Mouse (Mus musculus) heart, embryonic 12.5 days (tissue): ENCODE data around the gene Klc3. TPM values are rescaled to one million over a fixed set of nuclear protein-coding genes. Genes with fewer than 3 reads are reported as not detected.

ENCODE experiments used
- microRNA counts: library from miRNA; unstranded; fragments of <30 nt; microRNA quantifications from one replicate; lab custom pipeline; 2017
- microRNA-seq: library from miRNA; unstranded; fragments of <30 nt; microRNA quantifications from one replicate; pipeline ENCODE4, GENCODE M21; 2017
- polyA plus RNA-seq: library from polyadenylated mRNA; unstranded; fragments of >200 nt; fragmentation: Nextera tagmentation; extraction: Ambion mirVana; gene quantifications from 2 replicates; pipeline ENCODE4 v1.2.1, GENCODE M21; 2016

Klc3 gene
- polyA plus RNA-seq, 1 experiment from 2014 or later = 4.6 TPM

MicroRNAs within 50 kb of the gene (microRNA counts, 519-probe panel; counts per million panel counts)
- not detected for microRNA mmu-miR-343 (lab: Ali Mortazavi, UCI)

Small RNA genes within 50 kb of the gene (microRNA-seq; reads per million reads assigned to microRNA genes)
- gene Mir343 = not detected

Other genes with a start within 250 kb of the Klc3 start
- gene Gipr, start 238.0 kb downstream of the Klc3 start, polyA plus RNA-seq = 8.0 and 9.7 TPM in 2 replicates
- 17.7 and 18.2 TPM in 2 replicates for gene Eml2, start 227.7 kb downstream of the Klc3 start, polyA plus RNA-seq
- 0.97 and 1.1 TPM in 2 replicates for gene Gpr4, start 191.6 kb downstream of the Klc3 start, polyA plus RNA-seq
- 37.0 and 38.4 TPM in 2 replicates for gene Opa3, start 175.8 kb downstream of the Klc3 start, polyA plus RNA-seq
- gene Vasp, start 132.3 kb downstream of the Klc3 start, polyA plus RNA-seq = 93.7 and 99.0 TPM in 2 replicates
- gene Ppm1n, start 124.0 kb downstream of the Klc3 start, polyA plus RNA-seq = not detected in 2 replicates
- gene Rtn2, start 121.5 kb downstream of the Klc3 start, polyA plus RNA-seq = 23.6 and 26.7 TPM in 2 replicates
- 0.37 and 0.55 TPM in 2 replicates for gene Fosb, start 94.1 kb downstream of the Klc3 start, polyA plus RNA-seq
- gene Ercc1, start 59.3 kb downstream of the Klc3 start, polyA plus RNA-seq = 59.2 and 66.0 TPM in 2 replicates
- gene Cd3eap, start 44.6 kb downstream of the Klc3 start, polyA plus RNA-seq = 17.6 and 18.4 TPM in 2 replicates
- gene Ppp1r13l, start 44.4 kb downstream of the Klc3 start, polyA plus RNA-seq = 17.5 and 19.4 TPM in 2 replicates
- gene Ercc2, start 22.1 kb downstream of the Klc3 start, polyA plus RNA-seq = 15.9 and 17.5 TPM in 2 replicates
- 60.6 and 62.3 TPM in 2 replicates for gene Ckm, start 672 bp upstream of the Klc3 start, polyA plus RNA-seq
- gene Mark4, start 54.7 kb upstream of the Klc3 start, polyA plus RNA-seq = 11.4 and 11.7 TPM in 2 replicates
- gene Exoc3l2, start 59.2 kb upstream of the Klc3 start, polyA plus RNA-seq = 2.9 and 3.1 TPM in 2 replicates
- 2.4 TPM in 2 replicates for gene Bloc1s3, start 104.3 kb upstream of the Klc3 start, polyA plus RNA-seq
- gene Trappc6a, start 104.3 kb upstream of the Klc3 start, polyA plus RNA-seq = 66.4 and 74.0 TPM in 2 replicates
- 0.08 TPM in 1 of 2 replicates, not detected in the other for gene Nkpd1, start 113.7 kb upstream of the Klc3 start, polyA plus RNA-seq
- gene Ppp1r37, start 159.0 kb upstream of the Klc3 start, polyA plus RNA-seq = 26.2 and 26.5 TPM in 2 replicates
- 0.32 and 0.36 TPM in 2 replicates for gene Zfp296, start 173.2 kb upstream of the Klc3 start, polyA plus RNA-seq
- gene Gemin7, start 173.5 kb upstream of the Klc3 start, polyA plus RNA-seq = 118 and 121 TPM in 2 replicates
- gene Clasrp, start 200.4 kb upstream of the Klc3 start, polyA plus RNA-seq = 37.1 and 40.6 TPM in 2 replicates
- 4.6 and 4.7 TPM in 2 replicates for gene Relb, start 225.3 kb upstream of the Klc3 start, polyA plus RNA-seq